Mouse (Mus musculus) erythroblast, adult 5-6 weeks (primary cell): ENCODE data around the gene Cbl. TPM values are rescaled to one million over a fixed set of nuclear protein-coding genes. Genes with fewer than 3 reads are reported as not detected.

Experiments
- ATAC-seq: replicated peaks from 2 replicates; pipeline ENCODE4 v1.8.0; 2016; ENCODE audit warnings: moderate number of reproducible peaks, mild to moderate bottlenecking, moderate TSS enrichment, inconsistent platforms; ENCODE audit not compliant: poor library complexity, low FRiP score, severe bottlenecking
- total RNA-seq, 2 experiments: library from RNA; stranded (forward) in 1 of 2; stranded (reverse) in 1 of 2; fragments of 150-400 nt in 1 of 2; fragments of 200-764, 138-1000 nt in 1 of 2; gene quantifications; 2 replicates each; pipeline versions ENCODE4 v1.2.3 to v1.2.4; 2015 to 2017; ENCODE audit warnings: low replicate concordance in 2 of 2

Cbl gene
- total RNA-seq, 2 experiments from 2014 or later = 14.6 to 46.9 TPM

DNA sequence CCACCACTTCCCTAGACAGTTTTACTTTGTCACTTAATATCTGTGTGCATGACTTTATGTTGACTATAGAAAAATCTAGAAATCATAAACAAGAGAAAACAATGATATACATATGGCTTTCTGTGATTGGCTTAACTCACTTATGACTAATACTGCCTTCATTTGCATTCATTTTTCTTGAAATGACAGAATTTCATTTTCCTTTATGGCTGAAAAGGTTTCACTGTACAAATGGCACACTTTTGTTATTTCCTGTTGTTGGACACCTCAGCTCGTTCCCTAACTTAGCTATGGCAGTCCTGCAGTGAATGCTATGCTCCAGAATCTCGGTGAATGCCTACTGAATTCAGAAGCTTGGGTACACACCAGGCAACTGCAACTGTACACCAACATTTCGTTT is 41.5 kb downstream of the Cbl start:
- no peak for ATAC-seq

DNA sequence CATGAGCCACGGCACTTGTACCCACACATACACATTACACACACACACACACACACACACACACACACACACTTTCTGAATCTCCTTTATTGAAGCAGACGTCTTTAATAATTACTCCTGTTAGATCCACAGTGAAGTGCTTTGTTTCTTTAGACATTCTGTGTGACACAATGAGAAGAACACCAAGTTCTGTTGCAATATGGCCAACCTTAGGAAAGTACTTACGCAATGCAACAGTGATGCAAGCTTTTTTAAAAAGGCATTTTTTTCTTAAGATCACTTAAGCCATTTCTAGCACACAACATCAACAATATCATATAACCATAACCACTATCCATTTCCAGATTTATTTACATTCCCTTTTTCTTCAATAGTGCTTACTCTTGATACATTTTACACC is 42.7 kb downstream of the Cbl start:
- ATAC-seq = no peak

DNA sequence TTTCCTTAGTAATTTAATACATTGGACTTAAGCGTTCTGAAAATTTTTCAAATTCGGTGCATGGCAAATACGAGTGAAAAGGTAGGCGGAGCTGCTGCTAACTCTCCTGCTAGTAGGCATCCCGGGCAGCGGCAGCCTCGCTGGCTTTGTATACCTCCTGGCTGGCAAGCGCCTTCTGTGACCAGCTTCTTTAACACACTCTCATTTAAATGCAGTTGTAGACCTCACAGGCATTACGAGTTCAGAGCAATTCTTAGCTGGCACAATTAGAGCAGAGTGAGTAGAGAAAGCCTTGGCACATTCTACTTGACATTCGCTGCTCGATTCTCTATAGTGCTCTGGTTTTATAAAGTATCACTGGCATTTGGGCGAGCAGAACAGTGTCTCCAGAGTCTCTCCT is 45.6 kb downstream of the Cbl start:
- no peak for ATAC-seq

DNA sequence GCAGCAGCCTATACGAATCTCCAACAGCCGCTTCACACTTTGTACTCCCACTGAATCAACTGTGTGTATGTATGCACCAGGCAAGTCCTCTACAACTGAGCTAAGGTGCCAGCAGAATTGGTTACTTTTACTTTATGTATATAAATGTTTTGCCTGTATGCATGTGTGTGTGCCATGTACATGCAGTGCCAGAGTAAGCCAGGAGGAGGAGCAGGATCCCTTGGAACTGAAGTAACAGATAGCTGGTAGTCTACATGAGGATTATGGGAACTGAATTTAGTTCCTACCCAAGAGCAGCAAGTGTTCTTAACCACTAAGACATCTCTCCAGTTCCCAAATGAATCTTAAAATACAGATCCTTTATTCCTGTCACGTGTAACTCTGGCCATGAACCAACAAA is 51.6 kb downstream of the Cbl start:
- ATAC-seq = peak; percentile 59; the same call in 1 of the 2 replicates

DNA sequence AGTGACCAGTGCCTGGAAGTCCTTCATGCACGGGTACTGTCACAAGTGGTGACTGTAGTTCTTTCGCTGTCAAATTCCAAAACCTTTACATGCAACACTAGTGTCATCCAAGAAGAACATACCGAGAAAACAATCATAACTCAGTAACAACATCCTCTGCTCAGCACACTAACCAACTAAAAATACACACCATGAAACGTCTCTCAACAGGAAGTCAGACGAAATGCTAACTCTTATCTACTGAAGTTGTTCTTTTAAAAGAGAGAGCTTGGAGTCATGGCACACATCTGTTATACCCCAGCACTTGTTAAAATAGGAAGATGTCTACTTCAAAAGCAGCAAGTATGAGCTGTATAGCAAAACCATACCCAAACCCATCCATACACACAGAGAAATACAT is 52.3 kb downstream of the Cbl start:
- ATAC-seq = no peak

DNA sequence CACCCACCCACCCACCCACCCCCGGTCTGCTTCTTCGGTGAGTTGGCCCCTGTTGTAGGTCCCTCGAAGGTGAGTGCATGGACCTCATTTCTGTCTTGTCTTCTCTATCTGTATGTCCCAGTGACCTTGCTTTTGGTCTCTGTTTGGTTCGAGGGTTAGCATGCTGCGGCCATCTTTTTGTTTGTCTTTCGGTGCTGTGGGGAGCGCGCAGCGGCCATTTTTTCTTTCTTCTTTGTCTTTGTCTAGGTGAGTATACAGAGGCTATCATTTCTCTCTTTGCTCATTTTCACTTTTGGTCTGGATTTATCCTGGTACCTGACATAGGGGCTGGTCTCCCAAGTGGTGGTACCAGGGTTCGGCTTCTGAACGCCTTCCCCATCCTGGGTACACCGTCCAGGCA is 55.0 kb downstream of the Cbl start:
- no peak for ATAC-seq

DNA sequence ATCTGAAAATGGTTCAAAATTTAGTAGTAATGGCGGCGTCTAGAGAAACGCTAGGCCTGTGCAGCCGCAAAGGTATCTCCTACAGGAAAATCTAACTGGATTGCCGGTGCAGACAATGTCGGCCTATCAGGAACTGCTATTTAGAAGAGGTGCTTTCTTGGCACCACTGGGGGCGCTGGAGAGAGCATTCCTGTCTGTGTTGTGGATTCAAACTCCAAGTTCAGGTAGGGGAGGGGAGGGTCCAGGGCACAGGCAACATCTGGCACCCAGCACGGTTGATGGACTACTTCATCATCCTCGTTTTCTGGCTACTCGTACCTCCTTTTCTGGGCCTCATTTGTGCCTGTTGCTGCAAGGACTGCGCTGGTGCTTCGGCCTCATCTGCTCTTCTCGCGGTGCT is 55.5 kb downstream of the Cbl start:
- ATAC-seq = 0 out of 2 replicates have a peak, but pooled peaks have one; percentile 48

DNA sequence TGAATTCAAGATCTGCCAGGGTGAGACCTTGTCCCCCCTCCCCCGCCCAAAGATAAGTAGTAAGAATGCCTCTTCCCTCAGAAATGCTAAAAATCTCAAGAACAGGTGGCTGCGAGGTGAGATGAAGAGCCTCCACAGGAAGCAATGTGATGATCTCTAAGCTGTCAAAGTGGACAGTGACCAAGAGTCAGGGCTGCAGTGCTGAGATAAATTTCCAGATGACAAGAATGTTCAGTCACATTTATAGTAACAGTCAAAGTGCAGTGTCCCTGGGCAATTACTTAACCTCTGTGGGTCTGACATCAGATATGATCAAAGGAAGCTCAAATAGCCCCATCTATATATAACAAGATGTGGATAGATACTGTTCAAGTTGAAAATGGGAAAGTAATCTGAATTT is 56.4 kb downstream of the Cbl start:
- ATAC-seq = no peak

DNA sequence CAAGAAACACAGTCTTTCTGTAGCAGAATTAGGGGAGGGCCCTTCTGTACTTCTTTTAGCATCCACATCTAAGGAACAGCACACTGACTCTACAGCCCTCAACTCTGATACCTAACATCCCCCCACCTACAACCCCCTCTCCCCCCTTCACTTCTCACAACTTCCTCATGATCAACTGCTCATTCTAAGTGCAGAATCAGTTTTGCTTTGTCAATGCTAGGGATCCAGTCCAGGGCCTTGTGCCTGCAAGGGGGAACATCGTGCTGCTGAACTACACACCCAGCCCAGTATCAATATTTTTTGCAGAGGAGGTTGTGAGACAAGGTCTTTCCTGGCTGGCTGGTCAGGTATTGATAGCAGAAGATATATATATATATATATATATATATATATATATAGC is 57.9 kb downstream of the Cbl start:
- no peak for ATAC-seq

DNA sequence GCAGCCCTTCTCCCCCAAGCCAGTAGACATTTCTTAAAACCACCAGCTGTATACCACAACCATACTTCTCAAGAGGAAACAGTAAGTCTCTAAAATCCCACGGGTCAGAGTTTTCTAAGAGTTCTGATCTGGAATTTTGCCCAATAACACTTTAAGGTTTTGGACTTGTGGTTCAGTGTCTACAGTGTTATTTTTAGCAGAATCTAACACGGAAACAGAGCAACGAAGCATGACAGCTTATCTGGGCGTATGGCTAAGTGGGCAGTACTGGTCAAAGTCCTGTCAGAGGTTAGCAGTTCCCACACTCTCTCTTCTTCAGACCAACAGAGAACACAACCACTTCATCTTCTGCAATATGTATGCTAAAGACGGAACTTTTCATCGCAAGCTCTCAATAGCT is 58.3 kb downstream of the Cbl start:
- ATAC-seq = no peak

DNA sequence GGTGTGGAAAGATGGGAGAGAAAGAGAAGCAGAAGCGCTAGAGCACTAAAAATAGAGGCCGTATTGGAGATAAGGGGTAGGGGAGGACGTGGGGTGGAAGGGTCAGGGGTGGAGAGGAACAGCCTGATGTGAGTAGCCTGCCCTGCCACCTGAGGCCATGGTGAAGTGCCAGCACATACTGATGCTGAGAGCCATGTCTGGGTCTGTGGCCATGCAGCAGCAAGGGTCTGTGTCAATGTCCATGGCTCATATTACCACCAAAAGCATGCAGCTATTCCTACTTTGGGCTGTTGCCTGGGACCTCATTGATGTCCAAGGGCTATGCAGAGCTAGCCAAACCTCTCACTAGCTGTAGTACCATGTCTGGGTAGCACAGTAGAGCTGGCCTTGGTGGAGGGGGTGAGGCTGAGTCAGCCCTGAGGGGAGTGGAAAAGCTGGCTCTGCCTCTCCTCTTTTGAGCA is 63.1 kb downstream of the Cbl start:
- no peak for ATAC-seq

DNA sequence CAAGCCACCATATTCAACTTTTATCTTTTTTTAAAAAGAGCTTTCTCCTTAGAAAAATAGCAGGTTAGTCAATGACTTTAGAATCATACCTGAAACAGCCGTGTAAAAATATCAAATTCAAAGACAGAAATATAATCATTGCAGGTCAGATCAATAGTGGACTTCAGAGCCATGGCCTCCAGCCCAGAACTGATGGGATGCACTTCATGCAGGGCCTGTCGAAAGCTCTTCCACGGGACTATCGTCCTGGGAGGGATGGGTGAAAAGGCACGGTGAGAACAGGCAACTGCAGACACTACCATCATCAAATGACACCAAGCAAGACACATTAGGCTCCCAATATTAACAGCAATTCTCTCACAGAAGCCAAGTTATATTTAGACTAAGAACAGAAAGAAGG is 64.9 kb downstream of the Cbl start:
- no peak for ATAC-seq

DNA sequence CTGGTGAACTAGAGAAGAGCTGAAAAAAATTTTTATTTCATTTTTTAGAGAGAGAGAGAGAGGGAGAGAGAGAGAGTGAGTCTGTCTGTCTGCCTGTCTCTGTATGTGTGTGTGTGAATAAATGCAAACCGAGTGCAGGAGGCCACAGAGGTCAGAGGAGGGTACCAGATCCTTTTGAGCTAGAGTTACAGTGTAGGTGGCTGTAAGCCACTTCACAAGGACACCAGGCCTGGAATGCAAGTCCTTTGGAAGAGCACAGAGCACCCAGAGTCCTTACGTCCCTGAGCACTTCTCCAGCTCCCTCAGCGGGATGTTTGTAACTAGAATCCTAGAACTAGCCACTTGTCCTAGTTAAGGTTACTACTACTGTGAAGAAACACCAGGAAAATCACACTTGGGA is 74.0 kb downstream of the Cbl start:
- ATAC-seq = no peak

DNA sequence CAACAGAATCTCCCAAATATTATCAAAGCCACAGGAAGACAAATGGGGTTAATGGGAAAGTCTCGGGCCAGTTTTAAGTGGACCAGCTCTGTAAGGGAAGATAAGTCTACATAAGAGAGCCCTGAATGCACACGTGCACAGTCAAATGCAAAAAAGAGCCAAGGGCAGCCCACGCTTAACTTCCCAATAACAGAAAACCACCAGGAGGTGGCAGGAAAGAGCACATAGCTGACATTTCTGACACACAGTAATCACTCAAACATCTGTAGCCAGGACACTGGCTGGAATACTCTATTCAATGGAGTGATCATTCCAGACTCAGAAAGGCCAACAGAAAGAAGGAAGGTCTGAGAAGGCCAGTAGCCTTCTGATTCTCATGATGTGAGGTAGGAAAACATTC is 86.6 kb downstream of the Cbl start:
- no peak for ATAC-seq

DNA sequence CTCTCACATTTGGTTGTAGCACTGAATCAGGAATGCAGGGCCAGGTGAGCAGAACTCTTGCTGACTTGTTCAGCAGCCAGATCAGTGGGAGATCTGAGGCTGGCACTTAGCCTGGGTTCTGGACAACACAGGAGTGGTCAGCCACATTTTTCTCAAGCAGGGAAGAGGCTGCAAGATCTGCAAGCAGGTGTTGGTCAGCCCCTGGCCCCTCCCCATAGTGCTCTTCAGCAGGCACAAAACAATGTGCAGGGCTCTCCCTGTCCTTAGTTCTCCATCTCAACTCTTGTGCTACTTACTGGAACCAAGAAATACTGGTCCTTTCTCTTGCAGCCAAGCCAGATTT is 89.2 kb downstream of the Cbl start:
- no peak for ATAC-seq

DNA sequence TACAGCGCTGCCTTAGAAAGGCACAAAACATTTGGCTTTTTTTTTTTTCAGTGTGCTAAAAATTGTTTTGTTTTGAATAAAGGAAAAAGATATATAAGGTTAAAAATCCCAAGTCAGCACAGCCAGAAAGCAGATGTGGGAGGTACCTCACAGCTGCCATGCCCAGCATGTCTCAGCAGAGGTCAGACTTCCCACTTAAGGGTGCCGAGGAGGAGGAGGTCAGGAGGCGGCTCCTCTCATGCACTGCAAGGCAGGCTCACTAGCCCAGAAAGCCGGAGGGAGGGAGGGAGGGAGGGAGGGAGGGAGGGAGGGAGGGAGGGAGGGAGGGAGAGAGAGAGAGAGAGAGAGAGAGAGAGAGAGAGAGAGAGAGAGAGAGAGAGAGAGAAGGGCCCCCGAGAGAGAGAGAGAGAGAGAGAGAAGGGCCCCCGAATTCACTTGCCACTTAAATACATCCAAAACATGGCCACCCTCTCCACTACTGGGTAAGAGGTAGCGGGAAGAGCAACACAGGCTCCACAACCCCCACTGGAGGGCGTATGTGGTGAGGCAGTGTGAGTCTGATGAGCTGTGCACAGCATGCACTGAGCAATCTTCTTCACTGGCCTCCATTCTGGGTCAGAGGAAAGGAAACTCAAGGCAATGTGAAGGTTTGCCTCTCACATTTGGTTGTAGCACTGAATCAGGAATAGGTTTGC is 89.7 kb downstream of the Cbl start:
- no peak for ATAC-seq

DNA sequence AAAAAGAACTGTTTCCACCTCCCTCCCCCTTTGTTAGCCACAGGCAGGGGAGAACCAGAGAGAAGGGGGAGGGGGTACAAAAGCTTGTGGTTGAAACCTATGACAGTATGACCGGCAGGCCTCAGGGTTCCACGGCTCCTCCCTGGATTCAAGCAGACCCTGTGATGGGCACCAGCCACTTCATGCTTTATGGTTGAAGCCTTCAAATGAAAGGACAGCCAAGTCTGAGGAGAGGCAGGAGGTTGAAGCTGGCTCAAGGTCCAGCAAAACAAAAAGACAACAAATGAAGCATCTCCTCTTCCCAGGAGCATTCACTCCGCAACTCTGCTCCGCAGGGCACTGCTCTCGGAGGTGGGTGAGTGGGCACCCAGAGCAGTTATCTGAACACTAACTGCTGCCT is 90.4 kb downstream of the Cbl start:
- ATAC-seq = no peak

DNA sequence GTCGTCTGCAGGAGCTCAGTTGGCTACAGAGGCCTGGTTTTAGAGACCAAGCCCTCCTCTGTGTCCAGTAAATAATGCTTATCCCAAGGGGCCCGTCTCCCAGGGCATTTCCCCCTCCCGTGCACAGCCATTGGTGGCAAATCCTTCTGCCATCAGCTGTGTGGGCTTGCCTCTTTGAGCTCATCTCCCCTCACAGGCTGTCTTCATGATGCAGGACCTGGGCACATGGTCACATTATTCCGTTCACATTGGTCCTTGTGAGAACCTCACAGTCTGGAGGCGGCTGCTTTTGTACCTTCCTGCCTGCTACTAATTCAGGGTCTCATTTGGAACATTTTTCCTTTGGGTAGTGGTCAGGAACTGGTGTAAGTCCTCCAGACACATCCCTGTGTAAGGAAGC is 91.9 kb downstream of the Cbl start:
- ATAC-seq = no peak

DNA sequence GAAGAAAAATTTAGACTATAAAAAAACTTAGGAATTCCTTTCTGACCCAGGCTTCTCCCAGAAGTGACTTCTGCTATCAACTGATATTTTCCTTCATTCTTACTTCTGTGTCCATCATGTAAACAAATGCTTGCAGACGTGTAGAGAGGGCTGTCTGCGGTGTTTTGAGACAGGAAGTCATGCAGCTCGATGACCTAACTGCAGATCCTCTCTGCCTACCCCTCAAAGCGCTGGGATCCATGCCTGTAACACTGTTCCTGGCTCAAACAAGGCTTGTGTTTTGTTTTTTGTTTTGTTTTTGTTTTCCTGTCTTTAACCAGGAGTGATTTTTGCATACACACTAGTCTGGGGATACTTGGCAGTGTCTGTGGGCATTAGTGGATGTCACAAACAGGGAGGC is 96.0 kb downstream of the Cbl start:
- no peak for ATAC-seq

DNA sequence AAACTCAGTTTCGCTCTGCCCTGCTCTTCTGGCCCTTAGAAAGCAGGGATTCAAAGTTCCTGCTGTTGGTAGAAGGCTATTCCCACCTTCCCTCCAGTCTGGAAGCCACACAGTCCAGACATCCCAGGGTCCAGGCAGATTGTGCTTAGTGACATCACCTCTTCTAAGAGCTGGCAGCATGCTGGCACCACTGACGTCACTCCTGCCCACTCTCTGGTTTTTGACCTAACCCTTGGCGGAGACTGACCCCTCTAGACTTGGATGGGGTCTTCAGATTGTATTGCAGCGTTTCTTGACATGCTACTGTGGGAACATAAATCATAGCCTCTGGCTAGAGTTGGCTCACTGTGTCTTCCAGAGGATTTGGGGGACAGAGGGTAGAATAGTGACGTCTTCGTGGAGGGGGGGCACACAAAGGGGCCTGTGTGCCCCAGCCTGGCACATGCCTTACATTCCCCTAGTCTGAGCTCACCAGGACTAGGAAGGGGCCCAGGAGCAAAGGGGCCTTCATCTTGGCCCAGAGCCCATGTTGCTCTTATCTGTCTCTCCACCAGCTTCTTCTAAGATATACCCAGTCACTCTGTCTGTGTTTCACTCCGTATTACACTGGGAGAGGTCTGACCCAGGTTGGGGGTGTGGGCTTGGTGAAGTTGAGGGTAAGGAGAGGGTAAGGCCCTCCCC is 98.0 kb downstream of the Cbl start:
- ATAC-seq = no peak

DNA sequence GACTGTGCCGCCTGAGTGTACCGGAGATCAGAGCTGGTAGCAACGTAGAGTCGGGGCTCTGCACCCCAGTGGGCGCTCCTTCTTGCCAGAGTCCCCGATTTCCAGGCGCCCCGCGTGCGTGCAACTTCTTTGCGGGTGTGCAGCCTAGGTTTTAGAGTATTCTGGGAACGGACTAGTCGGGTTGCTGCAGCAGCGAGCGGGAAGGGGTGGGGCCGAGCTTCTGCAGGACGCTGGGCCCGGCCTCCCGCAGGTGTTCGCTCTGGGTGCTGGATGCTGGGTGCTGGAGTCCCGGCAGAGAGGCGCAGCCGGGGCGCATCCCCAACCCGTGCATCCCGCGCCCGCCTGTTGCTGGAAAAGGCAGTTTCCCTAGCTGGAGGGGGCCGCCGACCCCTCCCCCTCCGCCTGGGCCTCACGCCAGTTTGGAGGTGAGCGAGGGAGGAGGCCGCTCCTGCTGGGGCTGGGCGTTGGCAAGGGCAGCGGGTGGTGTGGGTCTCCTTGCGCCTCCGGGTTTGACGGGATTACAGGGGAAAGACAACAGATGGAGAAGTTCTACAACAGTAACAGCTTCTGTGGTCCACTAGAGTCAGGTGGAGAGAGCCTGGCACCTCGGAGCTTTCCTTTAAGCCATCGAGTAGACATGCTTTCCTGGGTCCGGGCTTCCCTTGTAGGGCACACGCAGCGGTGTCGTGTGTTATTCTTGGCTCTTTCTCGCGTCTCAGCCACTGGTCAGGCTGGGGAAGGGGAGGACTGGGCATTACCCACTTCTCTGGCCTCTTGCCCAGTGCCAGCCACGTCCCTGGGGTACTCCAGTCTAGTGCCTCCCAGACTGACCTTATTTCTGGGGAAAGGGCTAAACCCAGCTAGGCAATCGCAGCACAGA is 98.8 kb downstream of the Cbl start:
- ATAC-seq = no peak
